Mouse (Mus musculus) cerebellum, postnatal 36 days (tissue): ENCODE results near the gene Cks1b.

ENCODE experiments used
- DNase-seq, 2 experiments: peaks; one replicate each; pipeline ENCODE4 v3.0.0; 2021 to 2022; ENCODE audit warnings: mixed read lengths in 2 of 2

Gene Cks1b

DNA sequence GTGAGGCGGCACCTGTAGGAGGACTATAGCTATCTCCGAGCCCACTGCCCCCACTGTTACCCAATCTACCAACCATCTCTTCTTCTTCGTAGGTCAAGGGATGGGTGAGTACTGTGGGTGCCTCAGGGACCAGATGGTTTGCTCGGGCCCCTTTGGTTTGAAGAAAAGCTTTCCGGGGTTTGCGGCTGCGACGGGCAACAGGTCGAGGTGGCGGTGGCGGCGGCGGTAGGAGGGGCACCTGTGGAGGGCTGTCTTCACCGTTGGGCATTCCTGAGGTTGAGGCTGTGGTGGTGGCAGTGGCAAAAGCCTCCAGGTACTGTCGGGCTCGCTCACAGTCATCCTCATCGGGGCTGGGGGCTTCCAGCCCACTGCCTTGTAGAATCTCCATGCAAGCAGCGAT is 37.5 kb downstream of the Cks1b start:
- DNase-seq = no peak

DNA sequence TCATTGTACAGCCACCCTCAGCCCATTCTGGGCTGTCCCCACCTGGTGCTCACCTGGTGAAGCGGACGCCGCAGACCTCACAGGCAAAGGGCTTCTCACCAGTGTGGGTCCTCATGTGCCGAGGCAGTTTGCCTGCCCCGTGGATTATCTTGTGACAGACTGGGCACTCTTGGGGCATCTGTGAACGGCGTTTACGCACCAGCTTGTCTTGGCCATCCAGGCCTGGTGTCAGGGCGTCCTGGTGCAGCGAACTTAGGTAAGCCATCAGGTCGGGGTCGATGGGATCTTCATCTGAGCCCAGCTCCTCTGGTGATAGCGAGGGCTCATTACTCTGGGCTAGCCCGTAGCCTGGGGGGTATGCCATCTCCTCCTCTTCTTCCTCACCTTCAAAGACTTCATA is 37.9 kb downstream of the Cks1b start:
- no peak for DNase-seq

DNA sequence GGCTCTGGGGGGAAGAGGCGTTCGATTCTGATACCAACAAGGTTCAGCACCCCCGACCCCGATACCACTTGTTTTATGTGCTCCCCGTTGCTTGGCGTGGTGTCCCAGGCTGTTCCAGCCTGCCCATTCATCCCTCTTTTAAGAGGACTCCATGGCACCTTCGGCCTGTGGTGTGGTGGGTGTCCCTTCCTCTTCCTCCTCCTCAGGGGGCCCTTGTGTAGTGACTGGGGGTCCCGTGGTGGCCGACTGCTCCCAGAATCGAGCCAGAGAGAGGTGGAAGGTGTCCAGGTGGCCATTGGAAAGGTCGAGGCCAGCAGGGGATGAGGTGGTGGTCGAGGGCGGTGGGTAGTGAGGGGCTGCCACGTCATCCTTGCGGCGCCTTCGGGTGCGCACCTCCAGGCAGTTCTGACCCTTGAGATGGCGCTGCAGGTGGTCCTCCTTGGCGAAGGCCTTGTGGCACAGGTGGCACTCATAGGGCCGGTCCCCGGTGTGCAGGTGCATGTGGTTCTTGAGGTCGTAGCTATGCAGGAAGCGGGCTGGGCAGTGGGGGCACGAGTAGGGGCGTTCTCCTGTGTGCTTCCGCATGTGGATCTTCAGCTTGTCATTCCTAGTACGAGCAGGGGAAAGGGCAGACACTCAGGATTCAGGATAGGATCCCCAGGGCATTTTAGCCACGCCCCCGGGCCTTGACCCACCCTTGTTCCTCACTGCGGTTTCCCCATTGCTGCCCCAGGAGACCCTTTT is 38.6 kb downstream of the Cks1b start:
- DNase-seq = no peak

DNA sequence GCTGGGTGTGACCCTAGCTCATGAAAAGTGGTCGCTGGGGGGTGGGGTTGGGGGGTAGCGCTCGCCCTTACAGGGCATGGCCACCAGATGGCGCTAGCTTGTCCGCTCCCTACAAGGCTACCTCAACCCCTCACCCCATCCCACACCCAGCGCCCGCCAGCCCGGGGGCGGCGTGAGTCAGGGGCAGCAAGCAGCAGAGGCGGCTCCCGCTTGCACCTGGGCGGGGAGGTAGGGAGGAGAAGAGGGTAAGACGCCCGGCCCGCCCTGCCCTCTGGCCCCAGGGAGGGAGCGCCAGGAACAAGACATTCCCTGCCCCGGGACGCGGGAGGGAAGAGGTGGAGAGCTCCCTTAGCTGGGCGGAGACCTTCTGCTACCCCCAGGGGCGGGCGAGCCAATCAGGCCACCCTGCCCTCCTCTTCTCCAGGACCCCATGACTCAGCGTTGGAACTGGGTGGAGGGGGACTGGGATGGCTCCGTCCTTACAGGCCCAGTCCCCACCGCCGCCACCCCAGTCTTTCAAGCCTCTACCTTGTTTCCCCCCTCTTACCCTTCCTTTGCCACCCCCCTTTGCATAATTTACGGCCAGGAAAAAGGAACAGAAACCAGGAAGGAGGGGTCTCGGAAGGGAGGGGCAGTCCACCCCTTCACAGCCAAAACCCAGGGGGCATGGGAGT is 39.7 kb downstream of the Cks1b start:
- DNase-seq = peak; percentile 57

DNA sequence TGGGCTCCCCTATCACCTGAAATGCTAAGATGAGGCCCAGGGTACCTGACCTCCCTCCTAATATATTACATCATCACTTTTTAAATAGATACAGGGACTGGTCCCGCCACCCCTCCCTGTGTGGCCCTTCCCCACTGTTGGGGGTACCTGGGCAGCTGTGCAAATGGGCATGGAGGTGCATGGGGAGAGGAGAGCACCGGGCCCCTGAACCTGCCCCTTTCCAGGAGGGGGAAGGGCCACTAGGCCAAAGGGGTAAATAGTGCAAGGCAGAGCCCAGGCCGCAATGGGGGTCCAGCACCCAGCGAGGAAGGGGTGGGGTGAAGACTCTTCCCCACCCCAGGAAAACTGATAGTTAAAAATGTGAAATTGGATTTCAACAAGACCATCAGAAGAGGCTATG is 40.4 kb downstream of the Cks1b start:
- no peak for DNase-seq

DNA sequence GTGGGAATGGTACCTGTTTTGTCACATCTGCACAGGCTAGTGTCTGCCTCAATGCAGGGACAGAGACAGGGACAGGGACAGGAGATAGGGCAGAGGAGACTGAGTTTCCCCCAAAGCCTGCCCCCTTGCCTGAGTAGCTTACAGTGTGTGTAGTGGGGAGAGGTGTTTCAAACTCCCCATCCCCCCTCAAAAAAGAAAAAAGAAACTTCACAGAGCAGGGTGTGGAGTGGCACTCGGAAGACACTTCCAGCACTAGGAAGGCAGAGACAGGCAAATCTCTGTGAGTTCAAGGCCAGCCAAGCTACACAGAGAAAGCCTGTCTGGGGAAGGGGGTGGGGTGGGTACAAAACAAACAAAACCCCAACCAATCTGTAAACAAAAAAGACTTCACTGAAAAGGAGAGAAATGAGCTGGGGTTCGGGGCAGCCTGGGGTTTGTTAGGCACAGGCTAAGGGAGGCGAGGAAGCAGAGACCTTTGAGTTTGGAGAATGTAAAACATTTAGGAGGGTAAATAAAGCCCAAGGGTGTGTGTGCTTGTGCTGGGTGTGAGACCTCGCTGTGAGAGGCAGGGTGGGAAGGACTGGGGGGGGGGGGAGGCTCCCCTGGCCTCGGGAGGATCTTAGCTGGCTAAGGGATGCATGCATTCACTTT is 44.5 kb downstream of the Cks1b start:
- DNase-seq = no peak

DNA sequence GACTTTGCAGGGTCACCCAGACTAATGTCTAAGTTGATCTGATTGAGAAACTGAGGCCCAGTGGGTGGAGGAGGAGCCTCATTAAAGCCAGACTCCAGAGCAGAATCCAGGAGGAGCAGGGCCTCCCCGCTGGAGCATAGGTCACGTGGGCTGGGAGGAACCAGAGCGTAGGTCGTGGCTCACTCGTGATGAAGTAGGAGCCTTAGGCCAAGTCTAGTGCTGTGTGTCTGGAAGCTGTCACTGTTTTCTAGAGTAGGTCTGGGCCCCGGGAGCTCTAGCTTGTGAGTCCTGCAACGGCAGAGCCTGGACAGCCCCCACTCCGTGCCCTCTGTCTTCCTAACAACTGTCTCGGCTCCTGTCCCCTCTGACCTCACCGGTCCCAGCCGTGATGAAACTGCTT is 50.8 kb downstream of the Cks1b start:
- no peak for DNase-seq

DNA sequence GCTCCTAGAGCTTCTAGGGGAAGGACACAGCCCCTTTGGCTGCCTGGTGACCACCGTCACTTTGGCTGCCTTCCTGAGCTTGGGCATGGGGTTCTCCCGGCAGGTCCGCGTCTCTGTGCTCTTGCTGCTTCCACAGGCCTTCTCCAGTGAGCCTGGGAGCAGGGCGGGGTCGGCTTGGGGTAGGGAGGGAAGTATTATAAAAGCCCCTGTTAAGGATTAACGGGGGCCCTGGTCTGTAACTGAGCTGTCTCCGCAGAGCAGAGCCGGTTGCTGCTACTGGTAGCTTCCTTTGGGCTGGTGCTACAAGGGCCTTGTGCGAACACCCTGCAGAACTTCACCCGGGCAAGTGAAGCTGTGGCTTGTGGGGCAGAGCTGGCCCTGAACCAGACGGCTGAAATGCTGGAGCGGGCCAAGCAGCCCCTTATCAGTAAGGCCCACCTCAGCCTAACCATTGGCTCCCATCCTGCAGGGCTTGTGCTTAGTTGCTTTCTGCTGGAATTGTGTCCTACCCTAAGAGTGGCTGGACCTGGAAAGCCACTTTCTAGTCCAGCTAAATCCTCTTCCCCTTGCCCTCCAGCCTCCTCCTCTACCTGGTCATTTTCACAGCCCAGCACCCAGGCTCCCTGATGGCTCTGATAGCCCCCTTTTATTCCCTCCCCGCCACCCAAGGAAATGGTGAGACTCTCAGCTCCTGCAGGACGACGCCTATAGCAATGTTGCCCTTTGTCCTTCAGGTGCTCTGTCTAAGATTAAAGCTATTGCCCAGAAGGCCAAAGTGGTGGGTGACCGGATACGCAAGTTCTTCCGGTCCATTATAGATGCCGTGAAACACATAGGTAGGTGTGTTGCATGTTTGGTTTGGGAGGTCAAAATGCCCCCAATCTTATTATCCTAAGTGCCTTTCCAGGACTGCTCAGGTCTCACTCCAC is 52.4 kb downstream of the Cks1b start:
- no peak for DNase-seq
